Mouse (Mus musculus) liver, embryonic 11.5 days (tissue): ENCODE data around the gene Etv5. TPM values are rescaled to one million over a fixed set of nuclear protein-coding genes. Genes with fewer than 3 reads are reported as not detected.

Experiments
- ATAC-seq: fragments of 200-750 bp; cut with Nextera tagmentation; replicated peaks from 2 replicates; pipeline ENCODE4 v1.8.0; 2017; ENCODE audit warnings: moderate number of reproducible peaks, mild to moderate bottlenecking, moderate TSS enrichment, moderate library complexity; ENCODE audit not compliant: low FRiP score
- DNase-seq: peaks from one replicate; pipeline ENCODE4 v3.0.0-alpha.2; 2017; ENCODE audit warnings: low spot score
- H3K27ac ChIP-seq: fragments of 300-500 bp; sonication (generic); 2 replicates; pipeline ENCODE4 v1.5.1; 2014; ENCODE audit warnings: mild to moderate bottlenecking, low read depth, low read length, control low read depth
- H3K27me3 ChIP-seq: fragments of 300-500 bp; sonication (generic); replicated peaks from 2 replicates; pipeline ENCODE4 v1.6.1; 2014; ENCODE audit warnings: low read length, mixed read lengths; ENCODE audit not compliant: control insufficient read depth, insufficient read depth
- H3K36me3 ChIP-seq: fragments of 300-500 bp; sonication (generic); 2 replicates; pipeline ENCODE4 v1.6.1; 2014; ENCODE audit warnings: mild to moderate bottlenecking, low read length, moderate library complexity, mixed read lengths; ENCODE audit not compliant: control insufficient read depth, insufficient read depth
- H3K4me1 ChIP-seq: fragments of 300-500 bp; sonication (generic); replicated peaks from 2 replicates; pipeline ENCODE4 v1.6.1; 2014; ENCODE audit warnings: low read length, mixed read lengths; ENCODE audit not compliant: control insufficient read depth, insufficient read depth
- H3K4me2 ChIP-seq: fragments of 300-500 bp; sonication (generic); 2 replicates; pipeline ENCODE4 v1.6.1; 2014; ENCODE audit warnings: mild to moderate bottlenecking, control low read depth, moderate library complexity
- H3K4me3 ChIP-seq: fragments of 300-500 bp; sonication (generic); 2 replicates; pipeline ENCODE4 v1.5.1; 2014; ENCODE audit warnings: low read depth, low read length, control low read depth
- H3K9ac ChIP-seq: fragments of 300-500 bp; sonication (generic); 2 replicates; pipeline ENCODE4 v1.6.1; 2014; ENCODE audit warnings: low read depth, low read length, control low read depth
- H3K9me3 ChIP-seq: fragments of 300-500 bp; sonication (generic); 2 replicates; pipeline ENCODE4 v1.6.1; 2016; ENCODE audit warnings: low read length, inconsistent platforms, mixed read lengths; ENCODE audit not compliant: control insufficient read depth
- WGBS: fragments of 180-500 bp; shearing (Covaris S2); extraction: QIAGEN DNeasy Blood & Tissue Kit; methylation state at CpG from one replicate; pipeline ENCODE4 v1.1.7; 2014; 5-methylcytosine and 5-hydroxymethylcytosine counted together
- polyA plus RNA-seq: library from polyadenylated mRNA; unstranded; fragments of >200 nt; fragmentation: Nextera tagmentation; extraction: Ambion mirVana; gene quantifications from 2 replicates; pipeline ENCODE4 v1.2.1, GENCODE M21; 2014

Etv5 gene
- polyA plus RNA-seq = 16.1 TPM in 2 replicates

GRCm38 (mm10) chr16:22439499-22440177 is at the start of gene Etv5:
Gene Etv5 (minus strand): TSS chr16:22439719.
- peak within 1 kb of the TSS; percentile 16; the same call in 1 of the 2 replicates for H3K27ac ChIP-seq
- peaks cover 7% of the 10 kb centered on the region; the same call in 1 of the 2 replicates for H3K4me1 ChIP-seq
- H3K36me3 ChIP-seq = no peaks in the 10 kb centered on the region
- WGBS = under 1% methylated on average over 63 of the region's 63 CpGs
- ATAC-seq (peak; percentile 100), DNase-seq (peak; percentile 96)
- H3K4me2 ChIP-seq = peak within 1 kb of the TSS; percentile 96
- H3K9ac ChIP-seq = peak within 1 kb of the TSS; percentile 73
- H3K27me3 ChIP-seq = no peaks in the 10 kb centered on the region; the same call in 1 of the 2 replicates
- no peaks in the 10 kb centered on the region for H3K9me3 ChIP-seq
- peak within 1 kb of the TSS; percentile 73 for H3K4me3 ChIP-seq

- no peaks in the 10 kb centered on the region for H3K9me3 ChIP-seq
- no peaks in the 10 kb centered on the region for H3K36me3 ChIP-seq
- H3K4me2 ChIP-seq = no peak overlapping the region
- 76% methylated on average over 1 of the region's 1 CpGs for WGBS
- no peak for ATAC-seq
- H3K4me1 ChIP-seq = no peaks in the 10 kb centered on the region
- no peak overlapping the region for H3K9ac ChIP-seq
- no peak overlapping the region for H3K4me3 ChIP-seq
- H3K27ac ChIP-seq = no peak overlapping the region
- no peak for DNase-seq
- H3K27me3 ChIP-seq = no peaks in the 10 kb centered on the region
These were observed 44.4 kb upstream of the Etv5 start for GRCm38 (mm10) chr16:22483900-22484299.

GRCm38 (mm10) chr16:22479322-22479721 is 39.8 kb upstream of the Etv5 start:
- no peak for DNase-seq
- ATAC-seq = no peak

GRCm38 (mm10) chr16:22471728-22472127 is 32.2 kb upstream of the Etv5 start:
- Histone ChIP-seq H3K4me2 (no peak overlapping the region), H3K27ac (no peak overlapping the region), H3K36me3 (no peaks in the 10 kb centered on the region), H3K27me3 (no peaks in the 10 kb centered on the region), H3K9ac (no peak overlapping the region), H3K9me3 (no peaks in the 10 kb centered on the region), H3K4me3 (no peak overlapping the region), H3K4me1 (no peaks in the 10 kb centered on the region)
- no peak for DNase-seq
- no peak for ATAC-seq
- 67% methylated on average over 2 of the region's 2 CpGs for WGBS

More at GRCm38 (mm10) chr16:22479322-22479721, 39.8 kb upstream of the Etv5 start:
- Histone ChIP-seq H3K27me3 (no peaks in the 10 kb centered on the region), H3K36me3 (no peaks in the 10 kb centered on the region), H3K9me3 (no peaks in the 10 kb centered on the region), H3K4me1 (no peaks in the 10 kb centered on the region), H3K4me3 (no peak overlapping the region), H3K4me2 (no peak overlapping the region), H3K27ac (no peak overlapping the region), H3K9ac (no peak overlapping the region)
- WGBS = 64% methylated on average over 8 of the region's 8 CpGs

GRCm38 (mm10) chr16:22469385-22469784 is 29.9 kb upstream of the Etv5 start:
- no peak for DNase-seq

GRCm38 (mm10) chr16:22467111-22467510 is 27.6 kb upstream of the Etv5 start:
- no peak overlapping the region for H3K4me3 ChIP-seq
- no peaks in the 10 kb centered on the region for H3K36me3 ChIP-seq
- no peak overlapping the region for H3K27ac ChIP-seq
- ATAC-seq (no peak), DNase-seq (no peak)
- WGBS = 87% methylated on average over 2 of the region's 2 CpGs
- H3K9me3 ChIP-seq = no peaks in the 10 kb centered on the region
- no peaks in the 10 kb centered on the region for H3K4me1 ChIP-seq
- no peaks in the 10 kb centered on the region for H3K27me3 ChIP-seq
- H3K9ac ChIP-seq = no peak overlapping the region
- H3K4me2 ChIP-seq = no peak overlapping the region

More at GRCm38 (mm10) chr16:22469385-22469784, 29.9 kb upstream of the Etv5 start:
- Histone ChIP-seq H3K9ac (no peak overlapping the region), H3K9me3 (no peaks in the 10 kb centered on the region), H3K4me2 (no peak overlapping the region), H3K4me3 (no peak overlapping the region), H3K27me3 (no peaks in the 10 kb centered on the region), H3K27ac (no peak overlapping the region), H3K4me1 (no peaks in the 10 kb centered on the region), H3K36me3 (no peaks in the 10 kb centered on the region)
- no peak for ATAC-seq
- 70% methylated on average over 11 of the region's 11 CpGs for WGBS

GRCm38 (mm10) chr16:22466381-22466780 is 26.9 kb upstream of the Etv5 start:
- Histone ChIP-seq H3K4me3 (no peak overlapping the region), H3K36me3 (no peaks in the 10 kb centered on the region), H3K9ac (no peak overlapping the region), H3K4me2 (no peak overlapping the region), H3K27me3 (no peaks in the 10 kb centered on the region), H3K4me1 (no peaks in the 10 kb centered on the region), H3K9me3 (no peaks in the 10 kb centered on the region), H3K27ac (no peak overlapping the region)
- ATAC-seq (no peak), DNase-seq (no peak)
- WGBS = 79% methylated on average over 11 of the region's 11 CpGs

- Histone ChIP-seq H3K9ac (no peak overlapping the region), H3K4me2 (no peak overlapping the region), H3K27ac (no peak overlapping the region), H3K36me3 (no peaks in the 10 kb centered on the region), H3K9me3 (no peaks in the 10 kb centered on the region), H3K4me3 (no peak overlapping the region), H3K27me3 (no peaks in the 10 kb centered on the region), H3K4me1 (no peaks in the 10 kb centered on the region)
- 87% methylated on average over 3 of the region's 3 CpGs for WGBS
- DNase-seq = no peak
- ATAC-seq = no peak
These were observed 22.7 kb upstream of the Etv5 start for GRCm38 (mm10) chr16:22462220-22462619.

- Histone ChIP-seq H3K9me3 (no peaks in the 10 kb centered on the region), H3K36me3 (no peaks in the 10 kb centered on the region), H3K4me2 (no peak overlapping the region), H3K9ac (no peak overlapping the region), H3K27ac (no peak overlapping the region), H3K4me1 (no peaks in the 10 kb centered on the region), H3K4me3 (no peak overlapping the region), H3K27me3 (no peaks in the 10 kb centered on the region)
- ATAC-seq (no peak), DNase-seq (no peak)
- WGBS = 50% methylated on average over 6 of the region's 6 CpGs
These were observed 22.2 kb upstream of the Etv5 start for GRCm38 (mm10) chr16:22461728-22462127.
